Mouse (Mus musculus): Measurements from ENCODE around the gene Irf9.

DNA sequence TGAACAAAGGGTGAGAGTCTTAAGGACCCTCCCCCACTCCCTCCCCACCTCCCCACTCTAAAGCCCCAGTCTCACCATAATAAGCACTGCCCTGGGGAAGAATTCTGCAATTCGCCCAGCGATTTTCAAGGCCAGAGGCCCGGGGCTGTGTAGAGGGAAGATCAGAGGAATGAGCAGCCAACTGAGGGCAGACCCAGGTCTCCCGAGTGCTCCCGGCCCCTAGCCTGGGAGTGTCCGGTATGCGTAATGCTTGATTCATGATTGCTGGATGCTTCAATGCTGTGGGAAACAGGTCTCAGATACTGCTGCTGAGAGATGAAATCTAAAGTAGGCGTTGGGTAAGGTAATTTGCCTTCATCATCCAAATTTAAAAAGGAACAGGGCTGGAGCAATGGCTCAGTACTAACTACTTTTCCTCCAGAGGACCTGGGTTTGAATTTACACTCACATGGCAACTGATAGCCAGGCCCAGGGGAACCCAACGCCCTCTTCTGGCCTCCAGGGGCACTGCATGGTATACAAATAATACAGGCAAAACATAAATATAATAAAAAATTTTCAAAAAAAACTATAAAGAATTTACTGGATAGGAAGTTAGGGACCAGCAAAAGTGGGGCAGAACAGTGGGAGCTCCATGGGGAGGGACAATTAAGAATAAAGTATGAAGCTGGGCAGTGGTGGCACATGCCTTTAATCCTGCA lies 21.2 kb upstream of the Irf9 start:
- TF ChIP-seq EP300 (IDR thresholded peaks at IDR 0.05; ENCODE audit: low read length) (no peak), CTCF (conservative IDR thresholded peaks at IDR 0.05 in 1 of 2, IDR thresholded peaks at IDR 0.05 in 1 of 2; ENCODE audit: low read depth in 2 of 2, low read length in 2 of 2) (peak; percentile 60 to 70), SIN3A (IDR thresholded peaks at IDR 0.05; ENCODE audit: low read length) (no peak), MAZ (IDR thresholded peaks at IDR 0.05; ENCODE audit: low read depth, low read length) (no peak), HCFC1 (IDR thresholded peaks at IDR 0.05; ENCODE audit: low read depth, low read length) (no peak)

All from CH12.LX (cell line).